Mouse (Mus musculus): ENCODE data around the gene Mmd. TPM values are rescaled to one million over a fixed set of nuclear protein-coding genes. Genes with fewer than 3 reads are reported as not detected.

Mmd gene
- polyA plus RNA-seq, 1 experiment from 2014 or later = 25.5 TPM

DNA sequence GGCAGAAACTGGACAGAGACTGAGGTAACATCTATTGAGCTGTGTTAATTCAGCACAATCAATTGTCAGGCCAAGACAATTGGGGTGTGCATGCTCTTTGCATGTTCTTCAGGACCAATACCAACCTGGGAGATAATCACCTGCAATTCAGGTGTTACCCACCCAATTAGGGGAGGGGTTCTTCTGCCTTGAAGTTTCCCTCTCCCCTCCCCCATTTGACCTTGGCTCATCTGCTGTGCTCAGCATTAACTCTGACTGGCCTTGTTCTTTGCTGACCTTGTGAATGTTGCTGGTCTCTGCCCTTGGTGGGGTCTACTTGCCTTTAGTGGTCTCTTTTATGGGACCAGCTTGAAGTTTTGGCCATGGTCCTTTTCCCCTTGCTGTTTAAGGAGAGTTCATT lies 19.5 kb upstream of the Mmd start:
- 0 out of 2 replicates have a peak, but pooled peaks cover 15% of the 10 kb centered on the region for H3K4me1 ChIP-seq (ENCODE audit: control insufficient read depth, insufficient read depth, low read length)
- H3K4me3 ChIP-seq (ENCODE audit: low read length) = no peak overlapping the region
- no peak overlapping the region for H3K4me2 ChIP-seq (replicated peaks; ENCODE audit: low read depth, low read length)
- no peak for ATAC-seq (ENCODE audit: low FRiP score, low TSS enrichment)
- no peaks in the 10 kb centered on the region for H3K36me3 ChIP-seq (ENCODE audit: control insufficient read depth, insufficient read depth, low read length)
- no peak overlapping the region for H3K27ac ChIP-seq (ENCODE audit: low read depth, low read length)
- no peak overlapping the region for H3K9ac ChIP-seq (ENCODE audit: low read depth, low read length)
- H3K9me3 ChIP-seq (ENCODE audit: control insufficient read depth, low read length) = no peaks in the 10 kb centered on the region
- H3K27me3 ChIP-seq (ENCODE audit: control insufficient read depth, insufficient read depth, low read length) = no peaks in the 10 kb centered on the region

DNA sequence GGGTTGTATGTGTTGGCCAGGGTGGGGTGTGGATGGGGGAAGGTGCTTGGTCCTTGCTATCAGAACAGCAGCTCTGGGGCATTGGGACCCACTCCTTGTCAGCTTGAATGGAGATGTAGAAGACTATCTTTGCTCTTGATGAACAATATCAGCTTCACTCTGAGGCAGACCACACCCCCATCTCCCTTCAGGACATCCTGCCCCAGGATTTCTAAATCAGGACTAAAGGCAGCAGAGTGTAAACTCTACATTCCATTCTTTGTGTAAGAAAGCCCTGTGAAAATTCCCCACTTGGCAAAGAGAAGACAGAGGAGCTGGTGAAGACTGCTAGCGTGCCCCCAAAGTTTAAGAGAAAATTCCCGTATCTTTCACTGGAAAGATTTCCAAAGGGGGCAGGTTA lies 18.6 kb upstream of the Mmd start:
- 85% methylated on average over 2 of the region's 2 CpGs for WGBS
- ATAC-seq (ENCODE audit: low FRiP score, low TSS enrichment) = no peak
- H3K9me3 ChIP-seq (ENCODE audit: control insufficient read depth, low read length) = no peaks in the 10 kb centered on the region
- no peak overlapping the region for H3K27ac ChIP-seq (ENCODE audit: low read depth, low read length)
- no peak overlapping the region for H3K4me3 ChIP-seq (ENCODE audit: low read length)
- H3K9ac ChIP-seq (ENCODE audit: low read depth, low read length) = no peak overlapping the region
- H3K4me1 ChIP-seq (ENCODE audit: control insufficient read depth, insufficient read depth, low read length) = 0 out of 2 replicates have a peak, but pooled peaks cover 15% of the 10 kb centered on the region
- H3K36me3 ChIP-seq (ENCODE audit: control insufficient read depth, insufficient read depth, low read length) = no peaks in the 10 kb centered on the region
- H3K27me3 ChIP-seq (ENCODE audit: control insufficient read depth, insufficient read depth, low read length) = no peaks in the 10 kb centered on the region
- no peak overlapping the region for H3K4me2 ChIP-seq (replicated peaks; ENCODE audit: low read depth, low read length)

DNA sequence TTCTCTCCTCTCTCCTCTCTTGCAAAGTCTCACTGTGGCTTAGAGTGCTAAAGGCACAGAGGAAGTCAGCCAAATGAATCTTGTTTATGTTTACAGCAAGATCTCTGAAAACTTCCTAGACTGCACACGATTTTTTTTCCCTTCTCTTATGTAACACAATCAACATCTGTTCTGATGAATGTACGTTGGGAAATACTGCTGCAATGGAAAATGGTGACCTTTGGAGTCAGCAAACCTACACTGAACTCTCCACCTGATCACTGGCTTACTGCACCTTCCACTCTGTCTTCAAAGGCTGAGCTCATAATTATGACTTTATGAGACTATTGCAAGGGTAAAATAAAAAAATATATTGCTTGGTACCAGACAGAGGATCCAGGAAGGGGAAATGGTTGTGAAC lies 17.6 kb upstream of the Mmd start:
- H3K27ac ChIP-seq (ENCODE audit: low read depth, low read length) = peak overlapping the region; percentile 51; the same call in 1 of the 2 replicates
- no peak for ATAC-seq (ENCODE audit: low FRiP score, low TSS enrichment)

DNA sequence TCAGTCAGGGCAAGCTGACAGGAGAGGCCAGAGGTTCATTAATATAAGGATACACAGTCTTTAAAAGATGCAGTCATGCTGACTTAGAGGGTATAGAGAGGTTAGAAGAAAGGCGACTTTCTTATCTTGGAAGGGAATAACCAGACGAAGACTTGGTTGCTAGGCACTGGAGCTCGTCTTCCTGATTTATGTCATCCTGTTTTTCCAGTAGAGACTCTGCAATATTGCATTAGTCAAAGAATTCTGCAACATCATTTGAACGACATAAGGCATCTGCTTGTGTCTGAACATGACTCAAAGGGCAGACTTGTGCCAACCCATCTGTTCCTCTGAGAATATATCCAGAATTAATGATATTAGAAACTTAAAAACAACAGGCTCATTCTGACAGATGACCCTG lies 16.6 kb upstream of the Mmd start:
- no peaks in the 10 kb centered on the region for H3K36me3 ChIP-seq (ENCODE audit: control insufficient read depth, insufficient read depth, low read length)
- no peak overlapping the region for H3K9ac ChIP-seq (ENCODE audit: low read depth, low read length)
- peak overlapping the region; percentile 30; the same call in 1 of the 2 replicates for H3K27ac ChIP-seq (ENCODE audit: low read depth, low read length)
- H3K27me3 ChIP-seq (ENCODE audit: control insufficient read depth, insufficient read depth, low read length) = no peaks in the 10 kb centered on the region
- 15% methylated on average over 4 of the region's 4 CpGs for WGBS
- no peak overlapping the region for H3K4me3 ChIP-seq (ENCODE audit: low read length)
- 0 out of 2 replicates have a peak, but pooled peaks cover 15% of the 10 kb centered on the region for H3K4me1 ChIP-seq (ENCODE audit: control insufficient read depth, insufficient read depth, low read length)
- peak; percentile 72 for ATAC-seq (ENCODE audit: low FRiP score, low TSS enrichment)
- H3K9me3 ChIP-seq (ENCODE audit: control insufficient read depth, low read length) = no peaks in the 10 kb centered on the region
- H3K4me2 ChIP-seq (replicated peaks; ENCODE audit: low read depth, low read length) = no peak overlapping the region

More for the DNA sequence above, 17.6 kb upstream of the Mmd start:
- H3K4me1 ChIP-seq (ENCODE audit: control insufficient read depth, insufficient read depth, low read length) = 0 out of 2 replicates have a peak, but pooled peaks cover 15% of the 10 kb centered on the region
- no peak overlapping the region; the same call in 1 of the 2 replicates for H3K9ac ChIP-seq (ENCODE audit: low read depth, low read length)
- no peaks in the 10 kb centered on the region for H3K27me3 ChIP-seq (ENCODE audit: control insufficient read depth, insufficient read depth, low read length)
- no peak overlapping the region for H3K4me2 ChIP-seq (replicated peaks; ENCODE audit: low read depth, low read length)
- H3K9me3 ChIP-seq (ENCODE audit: control insufficient read depth, low read length) = no peaks in the 10 kb centered on the region
- no peaks in the 10 kb centered on the region for H3K36me3 ChIP-seq (ENCODE audit: control insufficient read depth, insufficient read depth, low read length)
- no peak overlapping the region for H3K4me3 ChIP-seq (ENCODE audit: low read length)
- 44% methylated on average over 2 of the region's 2 CpGs for WGBS

DNA sequence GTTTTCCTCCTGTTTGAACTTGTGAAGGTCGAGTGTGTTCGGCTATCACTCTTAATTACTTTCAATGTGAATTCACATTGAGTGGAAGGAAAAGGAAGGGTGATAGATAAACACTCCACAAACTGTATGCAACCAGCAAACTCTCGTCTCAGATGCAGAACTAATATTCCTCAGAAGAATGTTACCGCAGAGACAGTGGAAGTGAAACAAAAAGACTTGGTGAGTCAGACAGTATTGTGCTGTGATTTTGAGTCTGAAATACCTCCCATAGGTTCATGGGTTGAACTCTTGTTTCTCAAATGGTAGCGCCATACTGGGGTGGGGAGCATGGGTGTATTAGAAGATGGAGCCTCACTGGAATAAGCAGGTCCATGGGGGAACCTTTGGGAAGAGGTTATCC lies 14.0 kb upstream of the Mmd start:
- Histone ChIP-seq H3K4me2 (replicated peaks; ENCODE audit: low read depth, low read length) (no peak overlapping the region), H3K4me3 (ENCODE audit: low read length) (no peak overlapping the region)
- WGBS = 87% methylated on average over 5 of the region's 5 CpGs

DNA sequence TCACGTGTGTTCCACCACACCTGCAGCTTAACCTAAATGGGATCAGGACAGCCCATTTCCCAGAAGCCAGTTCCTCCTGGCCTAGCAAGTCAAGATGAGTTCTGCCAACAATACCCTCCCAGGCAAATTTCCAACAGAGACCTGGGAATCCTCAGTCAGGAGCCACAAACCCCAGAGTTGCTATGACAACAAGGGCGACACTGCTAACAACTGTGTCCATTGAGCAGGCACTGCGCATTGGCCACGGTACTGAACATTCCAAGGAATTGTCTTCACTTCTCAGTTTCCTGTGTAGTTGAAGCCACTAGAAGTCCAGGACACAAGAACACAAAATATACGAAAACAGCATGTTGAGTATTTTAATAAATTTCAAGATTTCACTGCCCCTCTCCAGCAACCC lies 11.6 kb upstream of the Mmd start:
- 80% methylated on average over 5 of the region's 5 CpGs for WGBS
- H3K4me3 ChIP-seq (ENCODE audit: low read length) = no peak overlapping the region
- H3K9me3 ChIP-seq (ENCODE audit: control insufficient read depth, low read length) = no peaks in the 10 kb centered on the region
- 0 out of 2 replicates have a peak, but pooled peaks cover 2% of the 10 kb centered on the region for H3K4me1 ChIP-seq (ENCODE audit: control insufficient read depth, insufficient read depth, low read length)
- no peaks in the 10 kb centered on the region for H3K27me3 ChIP-seq (ENCODE audit: control insufficient read depth, insufficient read depth, low read length)
- H3K27ac ChIP-seq (ENCODE audit: low read depth, low read length) = no peak overlapping the region
- H3K36me3 ChIP-seq (ENCODE audit: control insufficient read depth, insufficient read depth, low read length) = no peaks in the 10 kb centered on the region
- ATAC-seq (ENCODE audit: low FRiP score, low TSS enrichment) = no peak
- H3K9ac ChIP-seq (ENCODE audit: low read depth, low read length) = no peak overlapping the region
- H3K4me2 ChIP-seq (replicated peaks; ENCODE audit: low read depth, low read length) = no peak overlapping the region

More for the DNA sequence above, 14.0 kb upstream of the Mmd start:
- no peak for ATAC-seq (ENCODE audit: low FRiP score, low TSS enrichment)
- no peaks in the 10 kb centered on the region for H3K27me3 ChIP-seq (ENCODE audit: control insufficient read depth, insufficient read depth, low read length)
- H3K9ac ChIP-seq (ENCODE audit: low read depth, low read length) = no peak overlapping the region
- H3K9me3 ChIP-seq (ENCODE audit: control insufficient read depth, low read length) = no peaks in the 10 kb centered on the region
- no peaks in the 10 kb centered on the region for H3K36me3 ChIP-seq (ENCODE audit: control insufficient read depth, insufficient read depth, low read length)
- H3K27ac ChIP-seq (ENCODE audit: low read depth, low read length) = no peak overlapping the region
- 0 out of 2 replicates have a peak, but pooled peaks cover 12% of the 10 kb centered on the region for H3K4me1 ChIP-seq (ENCODE audit: control insufficient read depth, insufficient read depth, low read length)

DNA sequence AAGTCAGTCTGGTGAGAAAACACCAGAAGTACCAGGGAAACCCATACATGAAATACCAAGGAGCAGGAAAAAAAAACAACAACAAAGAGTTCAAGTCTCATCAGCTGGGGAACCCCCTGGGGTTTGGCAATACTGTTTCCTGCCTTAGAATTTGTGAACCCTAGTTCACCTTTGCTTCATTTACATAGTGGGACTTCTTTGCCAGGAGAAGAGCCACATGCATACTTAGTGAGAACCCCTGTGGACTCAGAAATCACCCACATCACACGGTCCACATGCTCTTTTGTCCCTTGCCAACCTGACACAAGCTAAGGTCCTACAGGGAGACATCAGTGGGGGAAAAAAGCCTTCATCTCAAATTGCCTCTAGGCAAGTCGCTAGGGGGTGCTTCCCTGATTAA lies 10.6 kb upstream of the Mmd start:
- WGBS = 30% methylated on average over 2 of the region's 2 CpGs
- ATAC-seq (ENCODE audit: low FRiP score, low TSS enrichment) = no peak

DNA sequence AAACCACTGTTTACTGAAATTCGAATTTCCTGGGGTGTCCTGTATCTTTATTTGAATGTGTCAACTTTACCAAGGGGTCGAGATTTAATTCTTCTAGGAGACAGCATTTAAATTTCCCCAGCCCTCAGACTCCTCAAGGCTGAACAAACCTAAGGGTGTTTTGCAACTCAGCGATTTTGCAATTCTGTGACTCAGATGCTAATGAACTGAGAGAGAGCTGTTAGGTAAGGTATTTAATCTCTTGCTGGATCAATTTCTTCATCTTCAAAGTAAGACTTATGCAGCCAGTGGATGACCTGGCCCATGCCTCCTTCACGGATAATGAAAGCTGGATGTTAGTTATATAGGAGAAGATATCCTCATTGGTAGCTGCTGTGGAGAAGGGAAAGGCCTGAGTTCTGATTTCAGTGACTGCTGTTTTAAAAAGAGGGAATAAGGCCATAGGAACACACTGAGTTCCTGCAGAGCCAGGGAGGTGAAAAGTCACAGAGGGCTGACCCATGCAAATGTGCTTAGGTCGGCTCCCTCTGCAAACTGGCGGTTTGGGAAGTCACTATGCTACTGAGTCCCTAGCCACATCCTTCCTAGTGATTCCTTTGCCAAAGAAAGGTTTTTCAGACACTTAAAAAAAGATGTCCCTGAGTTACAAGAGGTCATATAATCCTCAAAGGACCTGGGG lies 8.5 kb upstream of the Mmd start:
- H3K4me3 ChIP-seq (ENCODE audit: low read length) = no peak overlapping the region
- no peaks in the 10 kb centered on the region for H3K36me3 ChIP-seq (ENCODE audit: control insufficient read depth, insufficient read depth, low read length)
- WGBS = 23% methylated on average over 6 of the region's 6 CpGs
- no peaks in the 10 kb centered on the region for H3K9me3 ChIP-seq (ENCODE audit: control insufficient read depth, low read length)
- no peak overlapping the region for H3K4me2 ChIP-seq (replicated peaks; ENCODE audit: low read depth, low read length)
- no peak for ATAC-seq (ENCODE audit: low FRiP score, low TSS enrichment)
- no peaks in the 10 kb centered on the region for H3K27me3 ChIP-seq (ENCODE audit: control insufficient read depth, insufficient read depth, low read length)
- H3K4me1 ChIP-seq (ENCODE audit: control insufficient read depth, insufficient read depth, low read length) = no peaks in the 10 kb centered on the region
- no peak overlapping the region for H3K9ac ChIP-seq (ENCODE audit: low read depth, low read length)
- H3K27ac ChIP-seq (ENCODE audit: low read depth, low read length) = no peak overlapping the region

More for the DNA sequence above, 10.6 kb upstream of the Mmd start:
- Histone ChIP-seq H3K9ac (ENCODE audit: low read depth, low read length) (no peak overlapping the region), H3K4me3 (ENCODE audit: low read length) (no peak overlapping the region), H3K4me2 (replicated peaks; ENCODE audit: low read depth, low read length) (no peak overlapping the region), H3K27ac (ENCODE audit: low read depth, low read length) (no peak overlapping the region), H3K36me3 (ENCODE audit: control insufficient read depth, insufficient read depth, low read length) (no peaks in the 10 kb centered on the region), H3K9me3 (ENCODE audit: control insufficient read depth, low read length) (no peaks in the 10 kb centered on the region), H3K4me1 (ENCODE audit: control insufficient read depth, insufficient read depth, low read length) (no peaks in the 10 kb centered on the region), H3K27me3 (ENCODE audit: control insufficient read depth, insufficient read depth, low read length) (no peaks in the 10 kb centered on the region)

DNA sequence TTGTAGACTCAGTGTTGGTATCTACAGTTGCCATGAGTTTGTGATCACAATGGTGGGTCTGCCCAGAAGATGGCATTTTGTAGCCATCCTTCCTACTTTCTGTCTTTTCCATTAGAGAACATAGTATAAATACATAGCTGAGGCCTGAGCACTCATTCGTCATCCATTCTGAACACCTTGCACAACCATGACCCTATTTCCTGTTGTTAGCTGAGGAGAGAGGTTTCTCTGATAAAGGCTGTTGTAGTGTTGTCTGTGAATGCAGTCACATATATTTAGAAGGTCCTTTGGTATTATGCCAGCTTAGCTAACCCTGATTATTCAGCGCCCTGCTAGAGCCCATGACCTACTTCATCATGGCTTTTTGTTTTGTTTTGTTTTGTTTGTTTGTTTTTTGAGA lies 7.4 kb upstream of the Mmd start:
- no peak overlapping the region for H3K4me2 ChIP-seq (replicated peaks; ENCODE audit: low read depth, low read length)
- H3K27ac ChIP-seq (ENCODE audit: low read depth, low read length) = no peak overlapping the region
- no peak overlapping the region for H3K4me3 ChIP-seq (ENCODE audit: low read length)
- no peaks in the 10 kb centered on the region for H3K4me1 ChIP-seq (ENCODE audit: control insufficient read depth, insufficient read depth, low read length)
- ATAC-seq (ENCODE audit: low FRiP score, low TSS enrichment) = no peak
- 82% methylated on average over 2 of the region's 2 CpGs for WGBS
- no peaks in the 10 kb centered on the region for H3K9me3 ChIP-seq (ENCODE audit: control insufficient read depth, low read length)
- H3K9ac ChIP-seq (ENCODE audit: low read depth, low read length) = no peak overlapping the region
- no peaks in the 10 kb centered on the region for H3K36me3 ChIP-seq (ENCODE audit: control insufficient read depth, insufficient read depth, low read length)
- H3K27me3 ChIP-seq (ENCODE audit: control insufficient read depth, insufficient read depth, low read length) = no peaks in the 10 kb centered on the region

Measured in kidney, embryonic 14.5 days (tissue).